Mouse (Mus musculus) embryonic facial prominence, embryonic 15.5 days (tissue): ENCODE measurements around the gene Gm10647. TPM values are rescaled to one million over a fixed set of nuclear protein-coding genes. Genes with fewer than 3 reads are reported as not detected.
"Not testable (repeated sequence)": the region's sequence is repeated elsewhere in the genome, so short reads cannot be mapped to it uniquely, and the experiment has no call there.

ENCODE experiments used
- ATAC-seq: fragments of 200-750 bp; cut with Nextera tagmentation; 2 replicates; pipeline ENCODE4 v1.8.0; 2017; ENCODE audit warnings: low read depth, moderate TSS enrichment; ENCODE audit not compliant: insufficient number of reproducible peaks, low FRiP score, low TSS enrichment
- H3K27ac ChIP-seq: fragments of 300-500 bp; sonication (generic); replicated peaks from 2 replicates; pipeline ENCODE4 v1.5.1; 2015; ENCODE audit warnings: mild to moderate bottlenecking, inconsistent platforms
- H3K27me3 ChIP-seq: fragments of 300-500 bp; sonication (generic); 2 replicates; pipeline ENCODE4 v1.6.1; 2015; ENCODE audit warnings: inconsistent platforms
- H3K36me3 ChIP-seq: fragments of 300-500 bp; sonication (generic); 2 replicates; pipeline ENCODE4 v1.6.1; 2015; ENCODE audit warnings: mild to moderate bottlenecking, inconsistent platforms
- H3K4me1 ChIP-seq: fragments of 300-500 bp; sonication (generic); 2 replicates; pipeline ENCODE4 v1.6.1; 2015; ENCODE audit warnings: inconsistent platforms
- H3K4me2 ChIP-seq: fragments of 300-500 bp; sonication (generic); replicated peaks from 2 replicates; pipeline ENCODE4 v1.6.1; 2015; ENCODE audit warnings: mild to moderate bottlenecking, inconsistent platforms
- H3K4me3 ChIP-seq: fragments of 300-500 bp; sonication (generic); replicated peaks from 2 replicates; pipeline ENCODE4 v1.5.1; 2015; ENCODE audit warnings: mild to moderate bottlenecking, inconsistent platforms
- H3K9ac ChIP-seq: fragments of 300-500 bp; sonication (generic); 2 replicates; pipeline ENCODE4 v1.6.1; 2015; ENCODE audit warnings: inconsistent platforms
- H3K9me3 ChIP-seq: fragments of 300-500 bp; sonication (generic); replicated peaks from 2 replicates; pipeline ENCODE4 v1.6.1; 2016; ENCODE audit warnings: inconsistent platforms
- WGBS: fragments of 180-500 bp; shearing (Covaris S2); methylation state at CpG from one replicate; pipeline ENCODE4 v1.1.7; 2015; 5-methylcytosine and 5-hydroxymethylcytosine counted together
- polyA plus RNA-seq: library from polyadenylated mRNA; unstranded; fragments of >200 nt; fragmentation: Nextera tagmentation; extraction: Ambion mirVana; gene quantifications from 2 replicates; pipeline ENCODE4 v1.2.1, GENCODE M21; 2015

Gene Gm10647
- polyA plus RNA-seq, 1 experiment from 2014 or later = 1.2 TPM

DNA sequence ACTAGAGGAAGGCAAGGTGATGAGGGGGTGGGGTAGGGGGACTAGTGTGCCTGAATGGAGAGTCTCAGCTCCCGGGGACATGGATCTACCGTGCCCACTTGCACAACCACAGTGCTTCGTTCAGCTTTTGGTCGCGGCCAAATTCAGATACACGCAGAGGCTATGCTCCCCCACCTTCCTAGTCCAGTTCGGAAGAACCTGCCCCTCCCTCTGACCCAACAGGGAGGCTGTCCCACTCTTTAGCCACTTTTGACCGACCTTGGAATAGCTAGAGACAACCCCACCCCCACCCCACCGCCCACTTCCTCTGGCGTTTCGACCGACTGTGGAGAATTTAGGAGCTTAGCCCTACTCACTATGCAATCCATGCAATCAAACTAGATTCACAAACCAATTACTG, 5.1 kb downstream of the Gm10647 start:
- Histone ChIP-seq H3K4me2 (no peak overlapping the region), H3K9me3 (no peaks in the 10 kb centered on the region), H3K27me3 (peaks cover 16% of the 10 kb centered on the region), H3K27ac (no peak overlapping the region), H3K4me1 (no peaks in the 10 kb centered on the region), H3K36me3 (no peaks in the 10 kb centered on the region), H3K9ac (no peak overlapping the region), H3K4me3 (no peak overlapping the region)
- no peak for ATAC-seq
- 47% methylated on average over 12 of the region's 12 CpGs for WGBS

DNA sequence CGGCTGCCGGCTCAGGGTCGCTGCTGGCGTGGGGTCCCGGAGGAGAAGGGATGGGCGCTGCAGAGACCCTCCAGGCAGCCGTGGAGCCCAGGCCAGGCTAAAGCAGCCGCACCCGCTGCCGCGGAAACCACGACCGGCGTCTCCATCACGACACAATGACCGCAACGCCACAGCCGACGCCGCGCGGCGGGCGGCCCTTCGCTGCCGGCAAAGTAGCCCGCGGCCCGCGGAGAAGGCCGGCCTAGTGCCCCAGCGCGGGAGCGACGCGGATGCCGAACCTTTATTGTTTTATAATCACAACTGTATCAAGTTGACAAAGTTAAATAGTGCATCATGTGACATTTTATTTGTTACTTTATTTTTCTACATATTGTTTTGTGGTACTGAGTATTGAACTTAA, 9.1 kb downstream of the Gm10647 start:
- H3K27ac ChIP-seq, H3K4me1 ChIP-seq, H3K9me3 ChIP-seq, H3K36me3 ChIP-seq, H3K9ac ChIP-seq, ATAC-seq: not testable (repeated sequence)
- Histone ChIP-seq H3K4me3 (peak overlapping the region; percentile 35), H3K4me2 (peak overlapping the region; percentile 52), H3K27me3 (peaks cover 19% of the 10 kb centered on the region)
- 4% methylated on average over 30 of the region's 37 CpGs for WGBS

DNA sequence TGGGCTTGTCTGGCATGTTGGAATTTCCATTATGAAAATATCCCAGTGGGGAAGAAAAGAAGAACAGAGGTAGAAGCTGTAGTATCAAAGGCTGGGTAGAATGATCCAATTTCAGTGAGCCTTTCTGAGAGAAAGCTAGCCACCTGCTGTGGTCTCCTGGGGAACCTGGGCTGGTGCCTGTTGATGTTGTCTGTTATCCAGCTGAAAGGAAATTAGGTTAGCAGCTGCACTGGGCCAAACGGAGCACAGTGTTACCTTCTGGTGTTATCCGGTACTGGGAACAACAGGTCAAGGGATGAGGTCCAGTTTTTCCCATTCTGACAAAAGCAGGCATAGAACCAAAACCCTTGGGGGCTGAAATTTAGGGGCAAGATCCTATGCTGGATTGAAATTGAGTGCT, 16.6 kb downstream of the Gm10647 start:
- Histone ChIP-seq H3K36me3 (no peaks in the 10 kb centered on the region), H3K4me2 (no peak overlapping the region), H3K9ac (no peak overlapping the region), H3K27me3 (no peaks in the 10 kb centered on the region), H3K9me3 (no peaks in the 10 kb centered on the region), H3K27ac (no peak overlapping the region), H3K4me1 (no peaks in the 10 kb centered on the region), H3K4me3 (no peak overlapping the region)
- ATAC-seq = no peak
- WGBS = 31% methylated on average over 2 of the region's 2 CpGs

DNA sequence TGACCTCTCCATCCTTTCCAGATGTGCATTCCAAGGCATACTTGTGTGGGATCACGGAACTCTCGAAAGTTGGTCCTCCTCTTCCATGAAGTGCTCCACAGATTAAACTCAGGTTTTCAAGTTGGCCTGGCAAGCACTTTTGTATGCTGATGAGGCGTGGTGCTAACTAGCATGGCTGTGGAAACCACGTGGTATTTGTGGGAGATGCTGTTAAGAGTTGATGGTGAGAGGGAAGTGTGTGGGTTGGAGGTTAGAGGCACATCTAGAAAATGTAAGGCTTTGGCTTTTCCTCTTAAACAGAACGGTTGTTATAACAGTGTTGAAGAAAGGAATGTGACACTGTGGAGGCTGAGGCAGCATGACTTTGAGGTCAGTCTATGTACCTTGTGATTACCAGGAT, 24.2 kb downstream of the Gm10647 start:
- H3K9ac ChIP-seq = no peak overlapping the region
- no peak overlapping the region for H3K27ac ChIP-seq
- 66% methylated on average over 5 of the region's 5 CpGs for WGBS
- no peaks in the 10 kb centered on the region for H3K4me1 ChIP-seq
- no peak overlapping the region for H3K4me3 ChIP-seq
- no peak for ATAC-seq
- no peaks in the 10 kb centered on the region for H3K9me3 ChIP-seq
- H3K27me3 ChIP-seq = no peaks in the 10 kb centered on the region
- H3K4me2 ChIP-seq = no peak overlapping the region
- no peaks in the 10 kb centered on the region for H3K36me3 ChIP-seq

DNA sequence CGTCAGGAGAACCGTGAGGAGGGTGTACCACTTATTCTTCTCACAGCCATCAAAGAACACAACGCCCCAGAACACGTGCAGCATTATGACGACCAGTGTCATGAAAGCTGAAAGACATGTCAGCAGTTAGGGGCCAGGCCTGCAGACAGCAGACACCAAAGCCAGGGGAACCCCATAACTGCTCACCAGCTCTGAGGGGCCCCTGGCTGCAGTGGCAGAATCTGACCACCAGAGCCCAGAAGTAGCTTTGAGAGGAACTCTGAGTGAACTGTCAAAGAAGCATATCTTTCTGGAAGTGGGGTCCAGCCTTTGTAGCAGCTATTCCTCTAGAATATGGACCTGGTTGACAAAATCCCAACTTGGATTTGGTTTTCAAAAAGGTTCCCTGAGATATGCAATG, 25.4 kb downstream of the Gm10647 start:
- H3K9me3 ChIP-seq, H3K9ac ChIP-seq, H3K27ac ChIP-seq, H3K4me1 ChIP-seq, ATAC-seq, H3K4me3 ChIP-seq, H3K36me3 ChIP-seq, H3K4me2 ChIP-seq, H3K27me3 ChIP-seq: not testable (repeated sequence)
- WGBS = no CpG with 5 or more reads among the region's 5 CpGs

DNA sequence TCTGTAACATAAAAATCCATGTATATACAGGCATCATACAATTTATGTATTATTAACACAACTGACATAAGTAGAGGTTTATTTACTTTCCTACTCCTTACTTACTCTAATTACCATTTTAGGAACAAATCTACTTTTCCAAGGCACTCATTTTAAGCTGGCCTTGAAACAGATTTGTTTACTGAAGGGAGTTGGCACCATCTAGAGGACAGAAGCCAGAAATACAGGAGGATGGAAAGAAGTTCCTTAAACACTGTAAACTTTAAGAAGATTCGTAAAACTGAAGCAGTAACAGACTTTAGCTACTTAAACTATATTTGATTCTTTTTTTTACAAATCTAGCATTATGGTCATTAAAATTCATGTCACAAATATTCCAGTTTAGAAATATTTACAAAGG, 29.2 kb downstream of the Gm10647 start:
- Histone ChIP-seq H3K4me2 (no peak overlapping the region), H3K4me3 (no peak overlapping the region), H3K27ac (no peak overlapping the region), H3K9me3 (no peaks in the 10 kb centered on the region), H3K36me3 (no peaks in the 10 kb centered on the region), H3K4me1 (no peaks in the 10 kb centered on the region), H3K9ac (no peak overlapping the region), H3K27me3 (no peaks in the 10 kb centered on the region)
- no peak for ATAC-seq
- WGBS = 27% methylated on average over 1 of the region's 1 CpGs

DNA sequence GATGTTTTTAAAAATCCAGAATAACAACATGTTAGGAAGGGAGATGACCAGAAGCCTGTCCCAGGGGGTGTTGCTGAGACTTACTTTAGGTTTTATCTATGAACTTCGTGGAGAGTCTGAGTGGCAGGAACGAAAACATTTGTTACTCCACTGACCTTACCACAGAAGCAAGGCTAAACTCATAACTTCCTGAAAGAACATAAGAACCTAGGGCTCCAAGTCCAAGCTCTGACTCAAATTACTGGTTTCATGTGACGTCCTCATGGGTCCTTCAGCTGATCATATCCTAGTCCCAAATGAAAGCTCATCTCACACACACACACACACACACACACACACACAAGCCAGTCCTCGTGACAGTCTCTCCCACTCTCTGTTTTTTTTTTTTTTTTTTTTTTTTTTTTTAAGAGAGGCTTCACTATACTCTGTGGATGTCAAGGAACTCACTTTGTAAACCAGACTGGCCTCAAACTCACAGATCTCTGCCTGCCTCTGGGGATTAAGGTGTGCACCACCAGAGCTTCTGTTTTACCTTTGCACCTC, 35.6 kb downstream of the Gm10647 start:
- Histone ChIP-seq H3K4me3 (no peak overlapping the region), H3K9me3 (no peaks in the 10 kb centered on the region), H3K27ac (no peak overlapping the region), H3K4me2 (no peak overlapping the region), H3K27me3 (no peaks in the 10 kb centered on the region), H3K4me1 (peaks cover 14% of the 10 kb centered on the region), H3K9ac (no peak overlapping the region), H3K36me3 (no peaks in the 10 kb centered on the region)
- 47% methylated on average over 4 of the region's 4 CpGs for WGBS
- ATAC-seq = no peak

DNA sequence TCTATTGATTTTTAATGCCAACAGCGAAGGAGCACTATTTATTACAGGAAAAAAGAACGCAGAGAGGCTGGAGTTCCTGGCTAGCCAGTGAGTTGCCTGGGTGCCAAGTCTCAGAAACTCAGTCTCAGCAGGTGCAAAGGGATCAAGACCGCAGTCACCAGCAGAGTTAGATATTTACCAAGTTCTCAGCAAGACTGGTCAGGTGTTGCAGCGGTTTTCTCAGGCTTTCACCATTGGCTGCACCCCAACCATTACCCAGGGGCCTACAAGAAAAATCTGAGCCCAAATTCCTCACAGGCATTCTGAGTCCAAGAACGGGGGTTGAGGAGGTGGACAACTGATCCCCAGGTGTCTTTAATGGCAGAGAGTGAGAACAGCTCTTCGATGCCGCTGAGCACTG, 37.0 kb downstream of the Gm10647 start:
- WGBS = 16% methylated on average over 7 of the region's 7 CpGs
- H3K36me3 ChIP-seq = no peaks in the 10 kb centered on the region
- peak overlapping the region; percentile 73 for H3K4me3 ChIP-seq
- no peak overlapping the region; the same call in 1 of the 2 replicates for H3K9ac ChIP-seq
- no peaks in the 10 kb centered on the region for H3K9me3 ChIP-seq
- peaks cover 14% of the 10 kb centered on the region for H3K4me1 ChIP-seq
- no peaks in the 10 kb centered on the region for H3K27me3 ChIP-seq
- ATAC-seq = no peak
- peak overlapping the region; percentile 89 for H3K4me2 ChIP-seq
- no peak overlapping the region for H3K27ac ChIP-seq

DNA sequence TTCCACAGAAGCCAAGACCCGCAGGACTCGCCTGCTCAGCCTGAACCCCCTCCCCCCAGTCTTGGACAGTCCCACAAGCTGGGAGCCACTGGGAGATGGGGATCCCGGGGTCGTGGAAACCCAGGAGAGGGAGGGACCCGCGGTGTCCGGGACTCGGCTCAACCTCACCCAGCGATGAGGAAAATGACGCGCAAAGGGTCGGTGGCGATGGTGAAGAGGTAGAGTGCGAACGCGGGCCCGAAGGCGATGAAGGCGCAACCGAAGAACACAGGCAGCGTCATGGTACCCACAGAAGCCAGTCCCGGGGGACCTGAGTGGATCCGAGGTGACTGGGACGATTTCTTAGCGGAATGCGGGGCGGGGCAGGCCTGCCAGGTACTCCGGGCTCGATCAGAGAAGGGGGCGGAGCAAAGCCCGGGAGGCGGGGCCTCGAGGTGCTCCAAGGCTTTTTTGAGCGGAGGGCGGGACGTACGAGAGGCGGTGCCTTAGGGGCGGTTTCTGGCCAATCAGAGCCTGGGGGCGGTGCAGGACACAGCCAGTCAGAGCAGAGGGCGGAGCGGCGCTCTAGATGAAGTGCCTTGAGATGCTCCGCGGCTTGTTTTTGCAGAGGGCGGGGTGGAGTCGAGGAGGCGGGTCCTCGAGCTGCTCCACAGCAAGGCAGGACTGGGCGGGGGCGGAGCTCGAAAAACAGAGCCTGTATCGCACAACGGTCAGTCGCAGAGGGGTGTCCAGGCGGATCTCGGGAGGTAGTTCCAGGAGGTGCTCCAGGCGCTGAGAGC, 37.7 kb downstream of the Gm10647 start, which contains the start of gene Aph1c:
Gene Aph1c (minus strand): TSS at position 409 of the 779 bp plus-strand sequence.
- no peaks in the 10 kb centered on the region for H3K9me3 ChIP-seq
- no peaks in the 10 kb centered on the region for H3K36me3 ChIP-seq
- H3K4me3 ChIP-seq = peak within 1 kb of the TSS; percentile 73
- no peaks in the 10 kb centered on the region for H3K27me3 ChIP-seq
- peak within 1 kb of the TSS; percentile 17; the same call in 1 of the 2 replicates for H3K27ac ChIP-seq
- WGBS = under 1% methylated on average over 58 of the region's 58 CpGs
- peak within 1 kb of the TSS; percentile 44 for H3K9ac ChIP-seq
- peak within 1 kb of the TSS; percentile 89 for H3K4me2 ChIP-seq
- peaks cover 14% of the 10 kb centered on the region for H3K4me1 ChIP-seq
- ATAC-seq = peak; percentile 100

DNA sequence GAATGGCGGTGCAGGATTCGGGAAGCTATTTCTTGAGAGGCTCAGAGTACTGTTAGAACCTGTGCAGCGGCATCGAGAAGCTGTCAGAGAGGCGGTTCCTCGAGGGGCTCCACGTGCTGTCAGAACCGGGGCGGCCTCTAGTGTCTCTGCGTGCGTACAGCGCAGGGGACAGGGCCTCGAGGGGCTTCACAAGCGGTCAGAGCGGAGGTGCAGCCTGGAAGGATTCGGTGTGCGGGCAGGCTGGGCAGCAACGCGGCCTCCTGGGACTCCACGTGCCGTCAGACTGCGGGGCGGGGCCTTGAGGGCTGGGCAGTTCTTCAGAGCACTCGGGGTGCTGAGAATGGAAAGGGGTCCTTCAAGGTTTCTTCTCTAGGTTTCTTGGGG, 38.2 kb downstream of the Gm10647 start:
- H3K36me3 ChIP-seq = no peaks in the 10 kb centered on the region
- peak overlapping the region; percentile 73 for H3K4me3 ChIP-seq
- peaks cover 14% of the 10 kb centered on the region for H3K4me1 ChIP-seq
- H3K9me3 ChIP-seq = no peaks in the 10 kb centered on the region
- peak overlapping the region; percentile 89 for H3K4me2 ChIP-seq
- peak overlapping the region; percentile 17; the same call in 1 of the 2 replicates for H3K27ac ChIP-seq
- no peak overlapping the region for H3K9ac ChIP-seq
- 0% methylated on average over 24 of the region's 24 CpGs for WGBS
- ATAC-seq = peak; percentile 64
- H3K27me3 ChIP-seq = no peaks in the 10 kb centered on the region

DNA sequence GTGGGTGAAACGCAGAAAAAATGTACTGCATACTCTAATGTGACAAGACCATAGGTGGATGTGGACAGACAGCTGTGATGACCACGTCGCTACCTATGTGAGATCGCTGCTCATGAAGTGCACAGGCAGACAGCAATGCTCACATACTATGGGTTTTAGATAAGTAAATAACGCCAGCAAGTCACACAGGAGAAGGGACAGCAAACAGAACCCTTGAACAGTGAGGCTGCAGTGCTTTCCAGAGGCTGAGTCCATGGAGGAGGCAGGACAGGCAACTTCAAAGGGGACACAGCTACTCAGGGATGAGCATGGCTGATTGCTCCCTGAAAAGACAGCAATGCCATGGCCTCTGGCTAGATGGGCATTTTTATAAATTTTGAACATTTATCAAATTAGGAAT, 50.0 kb downstream of the Gm10647 start:
- 92% methylated on average over 5 of the region's 5 CpGs for WGBS
- Histone ChIP-seq H3K4me3 (no peak overlapping the region), H3K4me2 (no peak overlapping the region), H3K9me3 (no peaks in the 10 kb centered on the region), H3K27me3 (no peaks in the 10 kb centered on the region), H3K4me1 (no peaks in the 10 kb centered on the region), H3K27ac (no peak overlapping the region), H3K9ac (no peak overlapping the region), H3K36me3 (peaks cover 19% of the 10 kb centered on the region)
- ATAC-seq = no peak
